Comparison of ENCODE assay signal across 19 mouse cellular contexts in the genomic region with DNA sequence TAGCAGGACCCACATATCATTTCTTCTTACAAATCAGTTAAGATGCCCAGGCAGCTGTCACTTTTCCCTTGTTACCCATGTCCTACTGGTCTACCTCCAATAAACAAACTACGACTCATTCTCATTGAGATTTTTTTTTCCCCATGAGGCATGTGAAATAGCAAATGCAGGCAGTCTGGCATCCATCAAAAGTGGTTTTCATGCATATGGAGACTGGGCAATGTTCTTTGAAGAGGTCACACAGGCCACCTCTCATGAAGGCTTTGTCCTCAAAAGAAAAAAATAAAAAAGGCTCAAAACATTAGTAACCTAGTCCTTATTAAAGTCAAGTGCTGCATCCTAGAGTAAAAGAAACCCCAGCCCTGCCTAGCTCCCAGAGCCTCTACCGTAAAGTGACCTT.
"Had no signal": no experiment of that assay in that cellular context is flagged by ENCODE, and none has a peak within 500 bp of the region (broad histone marks: within the 10 kb centered on the region; RNA-seq: fewer than 3 reads in every experiment).

No protein-coding gene starts in this region.

- H3K27ac ChIP-seq: limb, embryonic 12.5 days; limb, embryonic 15.5 days; liver, embryonic 13.5 days; neural tube, embryonic 12.5 days; neural tube, embryonic 15.5 days had no signal

- H3K9ac ChIP-seq: kidney, embryonic 15.5 days; limb, embryonic 12.5 days; limb, embryonic 15.5 days; liver, embryonic 13.5 days; neural tube, embryonic 12.5 days; neural tube, embryonic 15.5 days had no signal

- DNase-seq: kidney, adult 8-10 months; kidney, postnatal 10 days; kidney, postnatal 36 days; left cerebral cortex, postnatal 4 days; liver, embryonic 13.5 days; lung, adult 2 months; lung, postnatal 14 days; lung, postnatal 4 days; midbrain, embryonic 14.5 days; right cerebral cortex, adult 18-20 months; right cerebral cortex, postnatal 14 days; right cerebral cortex, postnatal 4 days; thymus, postnatal 25 days had no signal

- H3K9me3 ChIP-seq: kidney, embryonic 15.5 days; limb, embryonic 12.5 days; limb, embryonic 15.5 days; liver, embryonic 13.5 days; neural tube, embryonic 12.5 days; neural tube, embryonic 15.5 days had no signal

- H3K27me3 ChIP-seq: kidney, embryonic 15.5 days; limb, embryonic 12.5 days; limb, embryonic 15.5 days; liver, embryonic 13.5 days; neural tube, embryonic 12.5 days; neural tube, embryonic 15.5 days had no signal

- H3K36me3 ChIP-seq: kidney, embryonic 15.5 days; limb, embryonic 12.5 days; limb, embryonic 15.5 days; neural tube, embryonic 12.5 days; neural tube, embryonic 15.5 days had no signal

- H3K4me2 ChIP-seq: kidney, embryonic 15.5 days; limb, embryonic 12.5 days; limb, embryonic 15.5 days; liver, embryonic 13.5 days; midbrain, embryonic 11.5 days; neural tube, embryonic 12.5 days; neural tube, embryonic 15.5 days had no signal

- H3K4me3 ChIP-seq: kidney, embryonic 15.5 days; limb, embryonic 12.5 days; limb, embryonic 15.5 days; liver, embryonic 13.5 days; neural tube, embryonic 12.5 days; neural tube, embryonic 15.5 days had no signal
